7 mouse cellular contexts compared by ENCODE assay signal in the genomic region with DNA sequence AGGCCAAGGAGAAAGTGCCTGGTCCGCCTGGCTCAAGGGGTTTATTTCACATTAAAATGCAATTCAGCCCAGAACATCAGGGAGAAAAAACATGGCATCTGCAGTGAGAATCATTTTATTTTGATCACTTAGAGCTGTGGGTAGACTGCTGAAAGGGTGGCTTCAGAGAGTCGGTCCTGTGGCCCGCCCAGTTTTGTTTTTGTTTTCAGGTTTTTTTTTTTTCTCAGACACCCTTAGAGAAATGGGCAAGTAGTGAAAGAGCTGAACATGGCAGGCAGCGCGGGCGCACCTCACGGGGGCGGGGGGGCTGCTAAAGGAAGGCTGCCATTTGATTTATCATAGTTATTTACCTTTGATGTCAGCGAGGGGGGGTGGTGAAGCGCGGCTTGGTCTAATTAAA. TPM values are rescaled to one million over a fixed set of nuclear protein-coding genes. Genes with fewer than 3 reads are reported as not detected.
DNase-seq lines count a peak whose midpoint lies in the region; ATAC-seq and TF ChIP-seq lines count a peak whose summit lies in the region.

No protein-coding gene starts in this region.

- WGBS in lung, embryonic 14.5 days, result 16% methylated on average over 11 of the region's 11 CpGs
- 26% methylated on average over 11 of the region's 11 CpGs for WGBS in forebrain, embryonic 13.5 days
- WGBS in limb, embryonic 12.5 days, result 11% methylated on average over 11 of the region's 11 CpGs
- WGBS in small intestine, adult 2 months, result 18% methylated on average over 11 of the region's 11 CpGs

- H3K9ac ChIP-seq in lung, embryonic 14.5 days, result no peak overlapping the region
- H3K9ac ChIP-seq in forebrain, embryonic 13.5 days, result peak overlapping the region; percentile 40; the same call in 1 of the 2 replicates
- no peak overlapping the region for H3K9ac ChIP-seq in limb, embryonic 12.5 days (replicated peaks)

- peak overlapping the region; percentile 29; the same call in 1 of the 2 replicates for H3K4me3 ChIP-seq in lung, embryonic 14.5 days (ENCODE audit: low read depth, low read length)
- H3K4me3 ChIP-seq in forebrain, embryonic 13.5 days, result peak overlapping the region; percentile 56
- peak overlapping the region; percentile 27 for H3K4me3 ChIP-seq in limb, embryonic 12.5 days (replicated peaks)
- H3K4me3 ChIP-seq in small intestine, adult 2 months (ENCODE audit: low read depth, low read length), result peak overlapping the region; percentile 39

- no peak overlapping the region for H3K27ac ChIP-seq in lung, embryonic 14.5 days (ENCODE audit: low read depth)
- no peak overlapping the region for H3K27ac ChIP-seq in forebrain, embryonic 13.5 days
- H3K27ac ChIP-seq in limb, embryonic 12.5 days, result no peak overlapping the region
- H3K27ac ChIP-seq in small intestine, adult 2 months (ENCODE audit: insufficient read depth, low read depth, low read length), result no peak overlapping the region

- TF ChIP-seq POLR2A in small intestine, adult 2 months (IDR thresholded peaks at IDR 0.05; ENCODE audit: low read depth, low read length), result no peak

- TF ChIP-seq CTCF in lung, embryonic 14.5 days (IDR thresholded peaks at IDR 0.05; ENCODE audit: low read depth), result no peak
- TF ChIP-seq CTCF in small intestine, adult 2 months (IDR thresholded peaks at IDR 0.05; ENCODE audit: extremely low read depth, insufficient read length, insufficient replicate concordance, low read depth, low read length), result no peak

- ATAC-seq in lung, embryonic 14.5 days (ENCODE audit: insufficient read depth), result no peak
- no peak for ATAC-seq in forebrain, embryonic 13.5 days
- ATAC-seq in limb, embryonic 12.5 days (ENCODE audit: insufficient number of reproducible peaks, insufficient read depth, low FRiP score, low TSS enrichment, low read depth), result no peak

- peak overlapping the region; percentile 54 for H3K4me2 ChIP-seq in lung, embryonic 14.5 days
- peak overlapping the region; percentile 70 for H3K4me2 ChIP-seq in forebrain, embryonic 13.5 days
- H3K4me2 ChIP-seq in limb, embryonic 12.5 days, result peak overlapping the region; percentile 75

- peaks cover 34% of the 10 kb centered on the region for H3K27me3 ChIP-seq in lung, embryonic 14.5 days (ENCODE audit: insufficient read depth, low read length)
- no peaks in the 10 kb centered on the region for H3K27me3 ChIP-seq in forebrain, embryonic 13.5 days
- peaks cover 65% of the 10 kb centered on the region for H3K27me3 ChIP-seq in limb, embryonic 12.5 days
- H3K27me3 ChIP-seq in small intestine, adult 2 months (ENCODE audit: control insufficient read depth, insufficient read depth, low read length), result peaks cover 18% of the 10 kb centered on the region; the same call in 1 of the 2 replicates

- H3K4me1 ChIP-seq in lung, embryonic 14.5 days (ENCODE audit: insufficient read depth), result no peaks in the 10 kb centered on the region
- 0 out of 2 replicates have a peak, but pooled peaks cover 1% of the 10 kb centered on the region for H3K4me1 ChIP-seq in forebrain, embryonic 13.5 days
- H3K4me1 ChIP-seq in limb, embryonic 12.5 days (replicated peaks), result 0 out of 2 replicates have a peak, but pooled peaks cover 5% of the 10 kb centered on the region
- 0 out of 2 replicates have a peak, but pooled peaks cover 2% of the 10 kb centered on the region for H3K4me1 ChIP-seq in small intestine, adult 2 months (ENCODE audit: control insufficient read depth, insufficient read depth, insufficient read length, low read length)

- H3K9me3 ChIP-seq in lung, embryonic 14.5 days (ENCODE audit: low read depth, low read length), result no peaks in the 10 kb centered on the region
- no peaks in the 10 kb centered on the region for H3K9me3 ChIP-seq in forebrain, embryonic 13.5 days (replicated peaks)
- H3K9me3 ChIP-seq in limb, embryonic 12.5 days, result no peaks in the 10 kb centered on the region

- DNase-seq in lung, embryonic 14.5 days, result no peak
- DNase-seq in lung, postnatal 10 days, result no peak
- DNase-seq in urinary bladder, postnatal 14 days (ENCODE audit: low spot score), result no peak
- no peak for DNase-seq in embryo, embryonic 10 days (ENCODE audit: low spot score)

- no peaks in the 10 kb centered on the region for H3K36me3 ChIP-seq in lung, embryonic 14.5 days (ENCODE audit: insufficient read depth)
- H3K36me3 ChIP-seq in forebrain, embryonic 13.5 days (ENCODE audit: poor library complexity, severe bottlenecking), result no peaks in the 10 kb centered on the region
- H3K36me3 ChIP-seq in limb, embryonic 12.5 days, result no peaks in the 10 kb centered on the region
- H3K36me3 ChIP-seq in small intestine, adult 2 months (ENCODE audit: control insufficient read depth, insufficient read depth, low read length), result no peaks in the 10 kb centered on the region

RNA-seq across cellular contexts. Expression of gene Pcdh19, which starts 2.0 kb away (rescaled TPM):
- polyA plus RNA-seq in lung, embryonic 14.5 days (2014; fragmentation: Nextera tagmentation; extraction: Ambion mirVana), result 1.2 and 1.9 TPM in 2 replicates
- polyA plus RNA-seq in forebrain, embryonic 13.5 days (2015; fragmentation: Nextera tagmentation; extraction: Ambion mirVana), result 16.2 and 19.2 TPM in 2 replicates
- 3.5 and 5.2 TPM in 2 replicates for polyA plus RNA-seq in limb, embryonic 12.5 days (2016; fragmentation: Nextera tagmentation; extraction: Ambion mirVana)
- 0.32 and 0.51 TPM in 2 replicates for polyA plus RNA-seq in small intestine, adult 2 months (2012; rRNA removed)
